Mouse (Mus musculus) R1 (cell line): ENCODE data around the gene Gm11596.
"Not testable (repeated sequence)": the region's sequence is repeated elsewhere in the genome, so short reads cannot be mapped to it uniquely, and the experiment has no call there.

ENCODE experiments used
- DNase-seq: peaks from one replicate; pipeline ENCODE4 v3.0.0-alpha.2; 2018; ENCODE audit warnings: low read depth, low spot score

Gene Gm11596

GRCm38 (mm10) chr11:99793367-99793766 lies at the start of gene Gm11596:
Gm11596 (minus strand) TSS chr11:99793467.
- DNase-seq = no peak

GRCm38 (mm10) chr11:99842185-99842584 lies 48.9 kb upstream of the Gm11596 start:
- DNase-seq = no peak

- no peak for DNase-seq
These were observed 44.7 kb upstream of the Gm11596 start, which contains the start of gene 2300003K06Rik for GRCm38 (mm10) chr11:99837966-99838365. 2300003K06Rik (minus strand) TSS chr11:99838066.

- not testable (repeated sequence) for DNase-seq
These were observed 22.3 kb upstream of the Gm11596 start, which contains the start of gene Gm11564 for GRCm38 (mm10) chr11:99815566-99815965. Gm11564 (minus strand) TSS chr11:99815666.

GRCm38 (mm10) chr11:99809792-99810191 lies 16.5 kb upstream of the Gm11596 start, which contains the start of gene Krtap4-13:
Krtap4-13 (minus strand) TSS chr11:99809892.
- DNase-seq = not testable (repeated sequence)

- DNase-seq = not testable (repeated sequence)
These were observed 11.1 kb upstream of the Gm11596 start, which contains the start of gene Gm11554 for GRCm38 (mm10) chr11:99804346-99804745. Gm11554 (minus strand) TSS chr11:99804446.

GRCm38 (mm10) chr11:99798832-99799231 lies 5.6 kb upstream of the Gm11596 start, which contains the start of gene Gm11569:
Gm11569 (minus strand) TSS chr11:99798932.
- not testable (repeated sequence) for DNase-seq

- DNase-seq = not testable (repeated sequence)
These were observed 8.4 kb downstream of the Gm11596 start, which contains the start of gene Krtap4-9 for GRCm38 (mm10) chr11:99784900-99785299. Krtap4-9 (plus strand) TSS chr11:99785200.

- no peak for DNase-seq
These were observed 12.7 kb downstream of the Gm11596 start, which contains the start of gene Krtap4-8 for GRCm38 (mm10) chr11:99780604-99781003. Krtap4-8 (minus strand) TSS chr11:99780704.

- DNase-seq = peak; percentile 2
These were observed 14.9 kb downstream of the Gm11596 start for GRCm38 (mm10) chr11:99778401-99778800.

- not testable (repeated sequence) for DNase-seq
These were observed 20.5 kb downstream of the Gm11596 start, which contains the start of gene Gm11595 for GRCm38 (mm10) chr11:99772813-99773212. Gm11595 (minus strand) TSS chr11:99772913.

GRCm38 (mm10) chr11:99768410-99768809 lies 24.9 kb downstream of the Gm11596 start:
- DNase-seq = no peak

GRCm38 (mm10) chr11:99758877-99759276 lies 34.4 kb downstream of the Gm11596 start:
- no peak for DNase-seq

GRCm38 (mm10) chr11:99743985-99744384 lies 49.3 kb downstream of the Gm11596 start:
- no peak for DNase-seq
